Comparison of ENCODE assay signal across 36 mouse cellular contexts in the genomic region with DNA sequence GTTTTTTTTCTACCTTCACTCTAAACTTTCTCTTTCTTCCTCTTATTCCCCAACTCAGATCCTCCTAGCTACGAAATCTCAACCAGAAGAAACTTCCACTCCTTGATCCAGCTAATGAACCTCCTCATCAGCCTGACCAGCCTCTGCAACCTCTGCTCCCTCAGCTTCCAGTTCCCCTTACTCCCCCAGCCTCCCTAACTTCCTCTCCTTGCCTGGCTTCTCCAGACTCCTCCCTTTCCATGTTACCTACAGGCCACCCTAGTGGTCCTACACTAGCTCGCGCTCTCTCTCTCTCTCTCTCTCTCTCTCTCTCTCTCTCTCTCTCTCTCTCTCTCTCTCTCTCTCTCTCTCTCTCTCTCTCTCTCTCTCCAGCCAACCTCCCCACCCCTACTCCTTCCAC. TPM values are rescaled to one million over a fixed set of nuclear protein-coding genes. Genes with fewer than 3 reads are reported as not detected.
"Had no signal": no experiment of that assay in that cellular context is flagged by ENCODE, and none has a peak within 500 bp of the region (broad histone marks: within the 10 kb centered on the region; RNA-seq: fewer than 3 reads in every experiment).

No protein-coding gene starts in this region.

- H3K36me3 ChIP-seq: heart, embryonic 10.5 days; heart, embryonic 12.5 days; hindbrain, embryonic 10.5 days; hindbrain, embryonic 12.5 days; intestine, embryonic 15.5 days; kidney, embryonic 15.5 days; limb, embryonic 13.5 days; limb, embryonic 15.5 days had no signal

- H3K9ac ChIP-seq: forebrain, postnatal 0 days; heart, embryonic 12.5 days; hindbrain, embryonic 12.5 days; hindbrain, embryonic 14.5 days; intestine, embryonic 15.5 days; kidney, embryonic 15.5 days; limb, embryonic 13.5 days; limb, embryonic 15.5 days had no signal

- ATAC-seq: forebrain, postnatal 0 days; hindbrain, embryonic 16.5 days; inflammation-experienced regulatory T-cells, adult 6 months; intestine, embryonic 15.5 days; intestine, postnatal 0 days had no signal

- H3K27me3 ChIP-seq: heart, embryonic 12.5 days; intestine, embryonic 15.5 days; kidney, embryonic 15.5 days; limb, embryonic 15.5 days had no signal

- H3K4me2 ChIP-seq: heart, embryonic 12.5 days; hindbrain, embryonic 12.5 days; hindbrain, embryonic 14.5 days; intestine, embryonic 15.5 days; kidney, embryonic 15.5 days; limb, embryonic 13.5 days; limb, embryonic 15.5 days had no signal

- DNase-seq: forebrain, postnatal 0 days; gastrocnemius, postnatal 14 days; gastrocnemius, postnatal 36 days; heart, postnatal 10 days; heart, postnatal 4 days; kidney, adult 18-20 months; kidney, adult 8-10 months; kidney, postnatal 10 days; kidney, postnatal 25 days; kidney, postnatal 4 days had no signal

- H3K9me3 ChIP-seq: heart, embryonic 10.5 days; heart, embryonic 12.5 days; hindbrain, embryonic 10.5 days; hindbrain, embryonic 12.5 days; intestine, embryonic 15.5 days; kidney, embryonic 15.5 days; limb, embryonic 13.5 days; limb, embryonic 15.5 days had no signal

- H3K27ac ChIP-seq: heart, embryonic 10.5 days; hindbrain, embryonic 10.5 days; hindbrain, embryonic 12.5 days; hindbrain, embryonic 14.5 days; intestine, embryonic 15.5 days; kidney, embryonic 15.5 days; layer of hippocampus, adult 2 months; left cerebral cortex, adult 2 months; limb, embryonic 13.5 days; limb, embryonic 15.5 days had no signal

- H3K4me1 ChIP-seq: heart, embryonic 10.5 days; hindbrain, embryonic 10.5 days; hindbrain, embryonic 12.5 days; intestine, embryonic 15.5 days; kidney, embryonic 15.5 days; limb, embryonic 15.5 days had no signal

- H3K4me3 ChIP-seq: heart, embryonic 10.5 days; heart, embryonic 12.5 days; hindbrain, embryonic 10.5 days; hindbrain, embryonic 12.5 days; intestine, embryonic 15.5 days; kidney, embryonic 15.5 days; layer of hippocampus, adult 2 months; left cerebral cortex, adult 2 months; limb, embryonic 13.5 days; limb, embryonic 15.5 days had no signal

RNA-seq across cellular contexts. Expression of gene Fkbp6, which starts 33.7 kb away (rescaled TPM):
- total RNA-seq: forebrain, postnatal 0 days; gastrocnemius, adult 18-20 months; gastrocnemius, adult 8-10 months; gastrocnemius, postnatal 14 days; gastrocnemius, postnatal 36 days; layer of hippocampus, postnatal 10 days; left cerebral cortex, postnatal 36 days; liver, adult 2 months had no signal
- polyA plus RNA-seq: forebrain, postnatal 0 days; gonadal fat pad, adult 2 months; heart, embryonic 14.5 days; heart, embryonic 16.5 days; hindbrain, embryonic 12.5 days; inflammation-experienced regulatory T-cells, adult 6 months; kidney, embryonic 15.5 days; limb, embryonic 13.5 days; limb, embryonic 15.5 days; liver, adult 2 months had no signal

RNA-seq across cellular contexts. Expression of gene Trim50, which starts 36.9 kb away (rescaled TPM):
- total RNA-seq: forebrain, postnatal 0 days; gastrocnemius, adult 18-20 months; gastrocnemius, adult 8-10 months; gastrocnemius, postnatal 14 days; gastrocnemius, postnatal 36 days; heart, postnatal 25 days; heart, postnatal 4 days; layer of hippocampus, adult 2 months; layer of hippocampus, postnatal 25 days; left cerebral cortex, adult 2 months; left cerebral cortex, postnatal 14 days; left cerebral cortex, postnatal 36 days; liver, adult 2 months had no signal
- polyA plus RNA-seq: forebrain, postnatal 0 days; gonadal fat pad, adult 2 months; heart, embryonic 10.5 days; heart, embryonic 12.5 days; heart, embryonic 14.5 days; heart, embryonic 16.5 days; hindbrain, embryonic 12.5 days; hindbrain, embryonic 14.5 days; hindbrain, embryonic 16.5 days; inflammation-experienced regulatory T-cells, adult 6 months; kidney, embryonic 15.5 days; limb, embryonic 11.5 days; limb, embryonic 13.5 days; limb, embryonic 15.5 days; liver, adult 2 months had no signal
